8 mouse cellular contexts compared by ENCODE assay signal in the genomic region with DNA sequence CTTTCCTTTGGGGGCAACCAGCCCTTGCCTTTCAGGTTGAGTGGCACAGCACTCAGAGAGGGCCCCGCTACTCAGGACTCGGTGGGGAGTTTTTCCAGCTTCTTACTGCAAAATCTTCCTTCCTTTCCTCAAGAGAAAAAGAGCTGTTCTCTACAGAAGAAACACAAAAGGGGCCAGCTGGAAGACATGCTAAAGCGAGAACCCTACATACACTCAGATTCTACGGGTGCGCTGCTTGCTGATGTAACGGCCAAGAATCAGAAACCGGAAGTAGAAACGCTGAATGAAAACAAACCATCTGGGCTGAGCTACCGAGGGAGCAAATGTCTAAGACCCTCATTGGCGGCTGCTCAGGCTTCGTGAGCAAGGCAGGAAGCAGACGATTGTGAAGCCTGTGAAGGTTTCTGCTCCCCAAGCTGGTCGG.
DNase-seq lines count a peak whose midpoint lies in the region; ATAC-seq lines count a peak whose summit lies in the region.

No protein-coding gene starts in this region.

- no peaks in the 10 kb centered on the region for H3K36me3 ChIP-seq in neural tube, embryonic 11.5 days (ENCODE audit: control insufficient read depth, insufficient read depth, low read length)
- H3K36me3 ChIP-seq in embryonic facial prominence, embryonic 14.5 days (ENCODE audit: control insufficient read depth, insufficient read depth, low read length): no peaks in the 10 kb centered on the region
- no peaks in the 10 kb centered on the region for H3K36me3 ChIP-seq in limb, embryonic 13.5 days
- no peaks in the 10 kb centered on the region for H3K36me3 ChIP-seq in midbrain, embryonic 13.5 days

- H3K27ac ChIP-seq in neural tube, embryonic 11.5 days (ENCODE audit: low read depth, low read length): peak overlapping the region; percentile 31; the same call in 1 of the 2 replicates
- H3K27ac ChIP-seq in embryonic facial prominence, embryonic 14.5 days (replicated peaks; ENCODE audit: low read depth, low read length): peak overlapping the region; percentile 79
- peak overlapping the region; percentile 64 for H3K27ac ChIP-seq in limb, embryonic 13.5 days
- peak overlapping the region; percentile 20; the same call in 1 of the 2 replicates for H3K27ac ChIP-seq in midbrain, embryonic 13.5 days

- H3K9ac ChIP-seq in neural tube, embryonic 11.5 days (ENCODE audit: low read length): no peak overlapping the region
- peak overlapping the region; percentile 26; the same call in 1 of the 2 replicates for H3K9ac ChIP-seq in embryonic facial prominence, embryonic 14.5 days (ENCODE audit: low read depth, low read length)
- no peak overlapping the region for H3K9ac ChIP-seq in limb, embryonic 13.5 days
- no peak overlapping the region for H3K9ac ChIP-seq in midbrain, embryonic 13.5 days (replicated peaks)

- H3K4me2 ChIP-seq in neural tube, embryonic 11.5 days (ENCODE audit: low read depth): no peak overlapping the region
- H3K4me2 ChIP-seq in embryonic facial prominence, embryonic 14.5 days (ENCODE audit: low read depth, low read length): peak overlapping the region; percentile 47
- H3K4me2 ChIP-seq in limb, embryonic 13.5 days (replicated peaks): peak overlapping the region; percentile 47
- H3K4me2 ChIP-seq in midbrain, embryonic 13.5 days (replicated peaks): no peak overlapping the region

- 54% methylated on average over 13 of the region's 13 CpGs for WGBS in neural tube, embryonic 11.5 days
- 20% methylated on average over 13 of the region's 13 CpGs for WGBS in embryonic facial prominence, embryonic 14.5 days
- 24% methylated on average over 13 of the region's 13 CpGs for WGBS in limb, embryonic 13.5 days
- WGBS in midbrain, embryonic 13.5 days: 58% methylated on average over 13 of the region's 13 CpGs

- H3K27me3 ChIP-seq in neural tube, embryonic 11.5 days (ENCODE audit: control insufficient read depth, insufficient read depth, low read length): no peaks in the 10 kb centered on the region
- no peaks in the 10 kb centered on the region for H3K27me3 ChIP-seq in embryonic facial prominence, embryonic 14.5 days (replicated peaks; ENCODE audit: control insufficient read depth, insufficient read depth, low read length)
- H3K27me3 ChIP-seq in limb, embryonic 13.5 days: no peaks in the 10 kb centered on the region
- no peaks in the 10 kb centered on the region for H3K27me3 ChIP-seq in midbrain, embryonic 13.5 days

- no peak for DNase-seq in neural tube, embryonic 11.5 days (ENCODE audit: low spot score)
- DNase-seq in neural tube, embryonic 10.5 days (ENCODE audit: extremely low spot score, low spot score): no peak
- DNase-seq in embryonic facial prominence, embryonic 14.5 days (ENCODE audit: low spot score): peak; percentile 85
- peak; percentile 69 for DNase-seq in thymus, postnatal 4 days

- H3K4me1 ChIP-seq in neural tube, embryonic 11.5 days (ENCODE audit: control insufficient read depth, insufficient read depth, low read length): peaks cover 6% of the 10 kb centered on the region; the same call in 1 of the 2 replicates
- H3K4me1 ChIP-seq in embryonic facial prominence, embryonic 14.5 days (ENCODE audit: control insufficient read depth, insufficient read depth, low read length): peaks cover 21% of the 10 kb centered on the region
- H3K4me1 ChIP-seq in limb, embryonic 13.5 days: peaks cover 39% of the 10 kb centered on the region
- peaks cover 19% of the 10 kb centered on the region for H3K4me1 ChIP-seq in midbrain, embryonic 13.5 days (replicated peaks)

- no peak overlapping the region for H3K4me3 ChIP-seq in neural tube, embryonic 11.5 days (ENCODE audit: low read depth, low read length)
- peak overlapping the region; percentile 14; the same call in 1 of the 2 replicates for H3K4me3 ChIP-seq in embryonic facial prominence, embryonic 14.5 days (ENCODE audit: low read depth, low read length)
- peak overlapping the region; percentile 7 for H3K4me3 ChIP-seq in limb, embryonic 13.5 days
- H3K4me3 ChIP-seq in midbrain, embryonic 13.5 days (replicated peaks): no peak overlapping the region

- H3K9me3 ChIP-seq in neural tube, embryonic 11.5 days (ENCODE audit: control insufficient read depth, low read length): no peaks in the 10 kb centered on the region
- H3K9me3 ChIP-seq in embryonic facial prominence, embryonic 14.5 days (ENCODE audit: control insufficient read depth, low read length): no peaks in the 10 kb centered on the region
- no peaks in the 10 kb centered on the region for H3K9me3 ChIP-seq in limb, embryonic 13.5 days
- no peaks in the 10 kb centered on the region for H3K9me3 ChIP-seq in midbrain, embryonic 13.5 days

- no peak for ATAC-seq in neural tube, embryonic 11.5 days (ENCODE audit: insufficient read depth, low FRiP score, low TSS enrichment)
- ATAC-seq in embryonic facial prominence, embryonic 14.5 days (ENCODE audit: low read depth): peak; percentile 48; the same call in 1 of the 2 replicates
- peak; percentile 85 to 87 for ATAC-seq in hematopoietic stem cell, adult 5-6 weeks (replicated peaks in 1 of 2; ENCODE audit: insufficient read depth in 1 of 2, low FRiP score in 2 of 2, low TSS enrichment in 1 of 2, low read depth in 1 of 2, poor library complexity in 2 of 2, severe bottlenecking in 2 of 2)
- no peak for ATAC-seq in limb, embryonic 13.5 days (ENCODE audit: low FRiP score, low read depth)
- ATAC-seq in midbrain, embryonic 13.5 days: no peak
- no peak for ATAC-seq in cerebellum, adult (ENCODE audit: insufficient number of reproducible peaks, low FRiP score, low TSS enrichment)

Comparison
In these comparisons a context has a peak if more than half of its experiments do, and no peak if none do; other contexts are left out.
1. ATAC-seq: peak in embryonic facial prominence, embryonic 14.5 days (single experiment) and hematopoietic stem cell, adult 5-6 weeks (2 of 2); none in neural tube, embryonic 11.5 days (single experiment), limb, embryonic 13.5 days (single experiment), midbrain, embryonic 13.5 days (single experiment) and cerebellum, adult (single experiment).
2. DNase-seq: peak in embryonic facial prominence, embryonic 14.5 days (single experiment) and thymus, postnatal 4 days (single experiment); none in neural tube, embryonic 11.5 days (single experiment) and neural tube, embryonic 10.5 days (single experiment).
3. H3K27ac ChIP-seq: peak in every context shown above with its lines; median percentile 79 in embryonic facial prominence, embryonic 14.5 days; 64 in limb, embryonic 13.5 days; 31 in neural tube, embryonic 11.5 days; 20 in midbrain, embryonic 13.5 days.
4. H3K4me2 ChIP-seq: peak in embryonic facial prominence, embryonic 14.5 days (single experiment) and limb, embryonic 13.5 days (single experiment); none in neural tube, embryonic 11.5 days (single experiment) and midbrain, embryonic 13.5 days (single experiment).
5. H3K4me3 ChIP-seq: peak in embryonic facial prominence, embryonic 14.5 days (single experiment) and limb, embryonic 13.5 days (single experiment); none in neural tube, embryonic 11.5 days (single experiment) and midbrain, embryonic 13.5 days (single experiment).